Mouse (Mus musculus) layer of hippocampus, adult 11-12 months (tissue): ENCODE measurements around the gene Gm21969.

ENCODE experiments used
- DNase-seq: peaks from one replicate; pipeline ENCODE4 v3.0.0; 2022; ENCODE audit warnings: low spot score

The Gm21969 gene

GRCm38 (mm10) chr4:139622373-139623282, 19.6 kb downstream of the Gm21969 start, which contains the start of gene Aldh4a1:
Gene Aldh4a1 (plus strand): TSS chr4:139622866.
- DNase-seq = peak; percentile 95

GRCm38 (mm10) chr4:139623434-139624115, 20.6 kb downstream of the Gm21969 start:
- DNase-seq = no peak

- DNase-seq = no peak
These were observed 21.1 kb downstream of the Gm21969 start for GRCm38 (mm10) chr4:139624116-139624489.

GRCm38 (mm10) chr4:139624706-139625105, 21.7 kb downstream of the Gm21969 start:
- DNase-seq = peak; percentile 52

- DNase-seq = no peak
These were observed 24.4 kb downstream of the Gm21969 start for GRCm38 (mm10) chr4:139627361-139627760.

- no peak for DNase-seq
These were observed 27.2 kb downstream of the Gm21969 start for GRCm38 (mm10) chr4:139630171-139630570.

- no peak for DNase-seq
These were observed 28.2 kb downstream of the Gm21969 start for GRCm38 (mm10) chr4:139631141-139631540.

- no peak for DNase-seq
These were observed 28.7 kb downstream of the Gm21969 start for GRCm38 (mm10) chr4:139631569-139632253.

GRCm38 (mm10) chr4:139632254-139632580, 29.2 kb downstream of the Gm21969 start:
- DNase-seq = no peak

- peak; percentile 77 for DNase-seq
These were observed 33.4 kb downstream of the Gm21969 start for GRCm38 (mm10) chr4:139636373-139636772.

- DNase-seq = no peak
These were observed 34.9 kb downstream of the Gm21969 start for GRCm38 (mm10) chr4:139637847-139638246.

- no peak for DNase-seq
These were observed 35.4 kb downstream of the Gm21969 start for GRCm38 (mm10) chr4:139638356-139638755.

- DNase-seq = no peak
These were observed 36.8 kb downstream of the Gm21969 start for GRCm38 (mm10) chr4:139639801-139640200.

- no peak for DNase-seq
These were observed 37.3 kb downstream of the Gm21969 start for GRCm38 (mm10) chr4:139640333-139640732.

GRCm38 (mm10) chr4:139640775-139641174, 37.8 kb downstream of the Gm21969 start:
- DNase-seq = no peak

- DNase-seq = no peak
These were observed 38.9 kb downstream of the Gm21969 start for GRCm38 (mm10) chr4:139641829-139642425.

GRCm38 (mm10) chr4:139643972-139644371, 41.0 kb downstream of the Gm21969 start:
- peak; percentile 85 for DNase-seq

- DNase-seq = no peak
These were observed 43.9 kb downstream of the Gm21969 start for GRCm38 (mm10) chr4:139646916-139647315.

GRCm38 (mm10) chr4:139650086-139650743, 47.2 kb downstream of the Gm21969 start:
- DNase-seq = no peak

- DNase-seq = no peak
These were observed 47.9 kb downstream of the Gm21969 start for GRCm38 (mm10) chr4:139650907-139651306.

GRCm38 (mm10) chr4:139653238-139653637, 50.3 kb downstream of the Gm21969 start, which contains the start of gene Tas1r2:
Gene Tas1r2 (plus strand): TSS chr4:139653538.
- no peak for DNase-seq

- DNase-seq = no peak
These were observed 58.9 kb downstream of the Gm21969 start for GRCm38 (mm10) chr4:139661897-139662296.
